Mouse (Mus musculus): Measurements from ENCODE around the gene Irf8. TPM values are rescaled to one million over a fixed set of nuclear protein-coding genes. Genes with fewer than 3 reads are reported as not detected.

Irf8 gene
- total and polyA plus RNA-seq, 2 experiments: 5.5 to 7.0 TPM

- WGBS: 59% methylated on average over 17 of the region's 17 CpGs
- Histone ChIP-seq H3K9ac (ENCODE audit: low read depth, low read length) (no peak overlapping the region), H3K4me1 (ENCODE audit: control insufficient read depth, insufficient read depth, low read length) (no peaks in the 10 kb centered on the region; the same call in 1 of the 2 replicates), H3K27ac (replicated peaks; ENCODE audit: insufficient read depth, low read depth, low read length) (no peak overlapping the region), H3K79me2 (ENCODE audit: control insufficient read depth, insufficient read depth, low read length) (no peaks in the 10 kb centered on the region), H3K27me3 (ENCODE audit: control insufficient read depth, insufficient read depth, low read length) (no peaks in the 10 kb centered on the region), H3K36me3 (ENCODE audit: control insufficient read depth, insufficient read depth, low read length) (no peaks in the 10 kb centered on the region), H3K4me3 (ENCODE audit: insufficient read depth, low read depth, low read length) (no peak overlapping the region)
- DNase-seq (ENCODE audit: extremely low read depth, low read depth, low spot score): no peak
- TF ChIP-seq POLR2A (IDR thresholded peaks at IDR 0.05; ENCODE audit: extremely low read depth, insufficient read depth, low read length) (no peak), CTCF (IDR thresholded peaks at IDR 0.05; ENCODE audit: low read depth, low read length) (no peak)
Observed at GRCm38 (mm10) chr8:120724816-120725575, 11.2 kb upstream of the Irf8 start.

GRCm38 (mm10) chr8:120725576-120725950, 10.6 kb upstream of the Irf8 start:
- TF ChIP-seq POLR2A (IDR thresholded peaks at IDR 0.05; ENCODE audit: extremely low read depth, insufficient read depth, low read length): no peak
- TF ChIP-seq CTCF (IDR thresholded peaks at IDR 0.05; ENCODE audit: low read depth, low read length): no peak
- no peak overlapping the region for H3K9ac ChIP-seq (ENCODE audit: low read depth, low read length)
- no peaks in the 10 kb centered on the region for H3K36me3 ChIP-seq (ENCODE audit: control insufficient read depth, insufficient read depth, low read length)
- WGBS: 82% methylated on average over 5 of the region's 5 CpGs
- H3K4me1 ChIP-seq (ENCODE audit: control insufficient read depth, insufficient read depth, low read length): no peaks in the 10 kb centered on the region; the same call in 1 of the 2 replicates
- H3K27ac ChIP-seq (replicated peaks; ENCODE audit: insufficient read depth, low read depth, low read length): no peak overlapping the region
- no peaks in the 10 kb centered on the region for H3K79me2 ChIP-seq (ENCODE audit: control insufficient read depth, insufficient read depth, low read length)
- H3K4me3 ChIP-seq (ENCODE audit: insufficient read depth, low read depth, low read length): no peak overlapping the region
- no peaks in the 10 kb centered on the region for H3K27me3 ChIP-seq (ENCODE audit: control insufficient read depth, insufficient read depth, low read length)
- DNase-seq (ENCODE audit: extremely low read depth, low read depth, low spot score): no peak

GRCm38 (mm10) chr8:120726051-120726450, 10.1 kb upstream of the Irf8 start:
- Histone ChIP-seq H3K9ac (ENCODE audit: low read depth, low read length) (no peak overlapping the region), H3K27me3 (ENCODE audit: control insufficient read depth, insufficient read depth, low read length) (no peaks in the 10 kb centered on the region), H3K36me3 (ENCODE audit: control insufficient read depth, insufficient read depth, low read length) (no peaks in the 10 kb centered on the region), H3K79me2 (ENCODE audit: control insufficient read depth, insufficient read depth, low read length) (no peaks in the 10 kb centered on the region), H3K27ac (replicated peaks; ENCODE audit: insufficient read depth, low read depth, low read length) (no peak overlapping the region), H3K4me3 (ENCODE audit: insufficient read depth, low read depth, low read length) (no peak overlapping the region), H3K4me1 (ENCODE audit: control insufficient read depth, insufficient read depth, low read length) (no peaks in the 10 kb centered on the region; the same call in 1 of the 2 replicates)
- no peak for DNase-seq (ENCODE audit: extremely low read depth, low read depth, low spot score)
- TF ChIP-seq POLR2A (IDR thresholded peaks at IDR 0.05; ENCODE audit: extremely low read depth, insufficient read depth, low read length) (no peak), CTCF (IDR thresholded peaks at IDR 0.05; ENCODE audit: low read depth, low read length) (no peak)
- WGBS: 74% methylated on average over 5 of the region's 5 CpGs

DNA sequence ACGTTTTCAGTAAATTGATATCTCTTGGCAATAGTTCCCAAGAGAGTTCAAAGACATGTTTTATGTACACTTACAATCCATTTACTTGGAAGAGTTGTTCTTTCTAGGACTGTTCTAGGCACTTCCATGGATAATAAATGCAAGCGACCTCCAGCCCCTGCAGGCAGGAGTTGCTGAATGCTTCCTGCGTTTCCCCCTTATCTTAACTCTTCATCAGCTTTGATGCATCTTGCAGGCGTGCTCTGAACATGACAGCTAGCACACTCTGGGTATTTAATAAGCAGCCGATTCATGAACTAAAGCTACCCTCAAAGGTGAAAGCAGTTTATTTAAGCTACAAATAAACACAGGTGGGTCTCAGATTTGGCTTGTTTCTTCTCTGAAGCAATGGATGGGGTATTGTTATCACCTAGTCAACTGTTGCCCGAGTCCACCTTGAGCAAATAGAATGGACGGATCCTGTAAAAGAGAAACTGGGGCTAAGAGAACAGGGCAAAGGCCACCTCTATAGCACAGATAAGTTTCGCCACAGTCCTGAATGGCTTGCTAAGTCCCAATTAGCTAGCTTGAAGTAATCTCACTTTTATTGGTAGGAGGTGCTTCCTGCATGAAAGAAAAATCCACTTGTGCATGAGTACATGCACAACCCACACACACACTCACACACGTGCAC, 7.5 kb upstream of the Irf8 start:
- Histone ChIP-seq H3K4me3 (ENCODE audit: insufficient read depth, low read depth, low read length) (no peak overlapping the region), H3K36me3 (ENCODE audit: control insufficient read depth, insufficient read depth, low read length) (no peaks in the 10 kb centered on the region), H3K4me1 (ENCODE audit: control insufficient read depth, insufficient read depth, low read length) (no peaks in the 10 kb centered on the region; the same call in 1 of the 2 replicates), H3K9ac (ENCODE audit: low read depth, low read length) (no peak overlapping the region), H3K79me2 (ENCODE audit: control insufficient read depth, insufficient read depth, low read length) (no peaks in the 10 kb centered on the region), H3K27me3 (ENCODE audit: control insufficient read depth, insufficient read depth, low read length) (no peaks in the 10 kb centered on the region), H3K27ac (replicated peaks; ENCODE audit: insufficient read depth, low read depth, low read length) (no peak overlapping the region)
- TF ChIP-seq CTCF (IDR thresholded peaks at IDR 0.05; ENCODE audit: low read depth, low read length) (no peak), POLR2A (IDR thresholded peaks at IDR 0.05; ENCODE audit: extremely low read depth, insufficient read depth, low read length) (no peak)
- DNase-seq (ENCODE audit: extremely low read depth, low read depth, low spot score): no peak
- 26% methylated on average over 9 of the region's 9 CpGs for WGBS

- Histone ChIP-seq H3K4me3 (ENCODE audit: insufficient read depth, low read depth, low read length) (no peak overlapping the region), H3K27ac (replicated peaks; ENCODE audit: insufficient read depth, low read depth, low read length) (no peak overlapping the region), H3K36me3 (ENCODE audit: control insufficient read depth, insufficient read depth, low read length) (no peaks in the 10 kb centered on the region), H3K9ac (ENCODE audit: low read depth, low read length) (no peak overlapping the region), H3K27me3 (ENCODE audit: control insufficient read depth, insufficient read depth, low read length) (no peaks in the 10 kb centered on the region), H3K4me1 (ENCODE audit: control insufficient read depth, insufficient read depth, low read length) (peaks cover 3% of the 10 kb centered on the region), H3K79me2 (ENCODE audit: control insufficient read depth, insufficient read depth, low read length) (no peaks in the 10 kb centered on the region)
- DNase-seq (ENCODE audit: extremely low read depth, low read depth, low spot score): no peak
- TF ChIP-seq POLR2A (IDR thresholded peaks at IDR 0.05; ENCODE audit: extremely low read depth, insufficient read depth, low read length): no peak
- TF ChIP-seq CTCF (IDR thresholded peaks at IDR 0.05; ENCODE audit: low read depth, low read length): no peak
- WGBS: 73% methylated on average over 14 of the region's 14 CpGs
Observed at GRCm38 (mm10) chr8:120731582-120731981, 4.6 kb upstream of the Irf8 start.

DNA sequence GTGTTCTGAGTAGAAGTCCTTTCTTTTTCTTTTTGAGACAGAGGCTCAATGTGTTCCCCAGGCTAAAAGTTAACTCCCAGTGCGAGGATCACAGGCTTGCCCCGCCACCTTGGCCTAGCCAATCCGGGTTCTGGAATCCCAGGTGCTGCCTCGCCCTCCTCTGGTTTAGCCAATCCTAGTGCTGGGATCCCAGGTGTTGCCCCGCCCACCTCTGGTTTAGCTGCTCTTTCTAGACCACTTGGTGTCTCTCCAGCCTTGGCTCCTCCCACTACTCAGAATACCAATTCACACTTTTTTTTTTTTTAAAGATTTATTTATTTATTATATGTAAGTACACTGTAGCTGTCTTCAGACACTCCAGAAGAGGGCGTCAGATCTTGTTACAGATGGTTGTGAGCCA, 4.1 kb upstream of the Irf8 start:
- WGBS: 88% methylated on average over 6 of the region's 6 CpGs
- no peak for DNase-seq (ENCODE audit: extremely low read depth, low read depth, low spot score)
- H3K36me3 ChIP-seq (ENCODE audit: control insufficient read depth, insufficient read depth, low read length): no peaks in the 10 kb centered on the region
- no peak overlapping the region for H3K27ac ChIP-seq (replicated peaks; ENCODE audit: insufficient read depth, low read depth, low read length)
- no peaks in the 10 kb centered on the region for H3K27me3 ChIP-seq (ENCODE audit: control insufficient read depth, insufficient read depth, low read length)
- no peak for TF ChIP-seq POLR2A (IDR thresholded peaks at IDR 0.05; ENCODE audit: extremely low read depth, insufficient read depth, low read length)
- TF ChIP-seq CTCF (IDR thresholded peaks at IDR 0.05; ENCODE audit: low read depth, low read length): no peak
- H3K4me3 ChIP-seq (ENCODE audit: insufficient read depth, low read depth, low read length): no peak overlapping the region
- no peaks in the 10 kb centered on the region for H3K79me2 ChIP-seq (ENCODE audit: control insufficient read depth, insufficient read depth, low read length)
- no peak overlapping the region for H3K9ac ChIP-seq (ENCODE audit: low read depth, low read length)
- peaks cover 3% of the 10 kb centered on the region for H3K4me1 ChIP-seq (ENCODE audit: control insufficient read depth, insufficient read depth, low read length)

Measured in liver, adult 2 months (tissue).